Mouse (Mus musculus) layer of hippocampus, postnatal 36 days (tissue): ENCODE measurements around the gene Zbtb8os. TPM values are rescaled to one million over a fixed set of nuclear protein-coding genes. Genes with fewer than 3 reads are reported as not detected.

ENCODE experiments used
- DNase-seq, 2 experiments: peaks; one replicate each; pipeline ENCODE4 v3.0.0; 2022
- total RNA-seq, 2 experiments: library from RNA; stranded (reverse); gene quantifications; 2 replicates each; pipeline ENCODE4 v1.2.3; 2021

Zbtb8os gene
- 10 to 100 TPM; 29.4 to 35.8 TPM for total RNA-seq

- peak; percentile 94 to 97 for DNase-seq
Measured at GRCm38 (mm10) chr4:129335216-129336074, at the start of gene Zbtb8os, which contains the start of gene Rbbp4. Zbtb8os (plus strand) TSS chr4:129335695. Rbbp4 (minus strand) TSS chr4:129335370.

- no peak for DNase-seq
Measured at GRCm38 (mm10) chr4:129286001-129286682, 49.4 kb upstream of the Zbtb8os start.

GRCm38 (mm10) chr4:129286683-129287471 lies 48.6 kb upstream of the Zbtb8os start:
- DNase-seq = no peak

- DNase-seq = no peak
Measured at GRCm38 (mm10) chr4:129287472-129287981, 48.0 kb upstream of the Zbtb8os start, which contains the start of gene Sync. Sync (plus strand) TSS chr4:129287617.

- DNase-seq = no peak
Measured at GRCm38 (mm10) chr4:129288067-129288466, 47.4 kb upstream of the Zbtb8os start.

GRCm38 (mm10) chr4:129289671-129290070 lies 45.8 kb upstream of the Zbtb8os start:
- DNase-seq = no peak

- no peak for DNase-seq
Measured at GRCm38 (mm10) chr4:129292831-129293230, 42.7 kb upstream of the Zbtb8os start.

- DNase-seq = no peak
Measured at GRCm38 (mm10) chr4:129293702-129294101, 41.8 kb upstream of the Zbtb8os start.

GRCm38 (mm10) chr4:129295188-129295587 lies 40.3 kb upstream of the Zbtb8os start:
- DNase-seq = no peak

- no peak for DNase-seq
Measured at GRCm38 (mm10) chr4:129296066-129296465, 39.4 kb upstream of the Zbtb8os start.

- no peak for DNase-seq
Measured at GRCm38 (mm10) chr4:129297724-129298123, 37.8 kb upstream of the Zbtb8os start.

GRCm38 (mm10) chr4:129299121-129299520 lies 36.4 kb upstream of the Zbtb8os start:
- no peak for DNase-seq

GRCm38 (mm10) chr4:129303401-129303800 lies 32.1 kb upstream of the Zbtb8os start:
- DNase-seq = no peak

GRCm38 (mm10) chr4:129303816-129304215 lies 31.7 kb upstream of the Zbtb8os start:
- no peak for DNase-seq

GRCm38 (mm10) chr4:129304306-129304705 lies 31.2 kb upstream of the Zbtb8os start:
- DNase-seq = no peak

GRCm38 (mm10) chr4:129307936-129308335 lies 27.6 kb upstream of the Zbtb8os start:
- DNase-seq = no peak

GRCm38 (mm10) chr4:129313886-129314285 lies 21.6 kb upstream of the Zbtb8os start:
- no peak for DNase-seq

GRCm38 (mm10) chr4:129320876-129321275 lies 14.6 kb upstream of the Zbtb8os start:
- no peak for DNase-seq

GRCm38 (mm10) chr4:129322042-129322441 lies 13.5 kb upstream of the Zbtb8os start:
- no peak for DNase-seq

- no peak for DNase-seq
Measured at GRCm38 (mm10) chr4:129323491-129323890, 12.0 kb upstream of the Zbtb8os start.

- DNase-seq = no peak
Measured at GRCm38 (mm10) chr4:129324756-129325155, 10.7 kb upstream of the Zbtb8os start.

- no peak for DNase-seq
Measured at GRCm38 (mm10) chr4:129326191-129326590, 9.3 kb upstream of the Zbtb8os start.
